Mouse (Mus musculus): ENCODE measurements around the gene Ankmy1. TPM values are rescaled to one million over a fixed set of nuclear protein-coding genes. Genes with fewer than 3 reads are reported as not detected.

Gene Ankmy1
- polyA plus RNA-seq, 1 experiment from 2014 or later: 0.55 TPM

DNA sequence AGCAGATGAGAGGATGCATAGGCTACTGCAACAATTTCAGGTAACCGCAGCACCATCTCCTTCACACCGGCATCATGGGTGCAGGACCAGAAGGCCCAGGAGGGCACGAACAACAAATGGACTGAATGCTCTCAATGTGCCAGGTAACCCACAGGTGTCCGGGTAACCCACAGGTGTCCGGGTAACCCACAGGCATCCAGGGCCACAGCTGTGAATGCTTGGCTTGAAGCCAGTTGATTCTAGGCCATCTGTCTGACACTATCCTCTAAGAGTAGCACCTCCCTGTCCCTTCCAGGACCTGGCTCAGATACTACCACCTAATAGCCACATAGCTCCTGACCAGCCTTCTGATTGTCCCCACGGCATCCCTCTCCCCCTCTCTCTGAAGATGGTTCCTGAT lies 20.7 kb downstream of the Ankmy1 start:
- H3K36me3 ChIP-seq (ENCODE audit: control insufficient read depth, insufficient read depth, low read length): no peaks in the 10 kb centered on the region
- no peaks in the 10 kb centered on the region for H3K9me3 ChIP-seq (ENCODE audit: control insufficient read depth, low read length)
- no peak for ATAC-seq
- H3K4me3 ChIP-seq (ENCODE audit: low read length): no peak overlapping the region
- no peaks in the 10 kb centered on the region for H3K27me3 ChIP-seq (replicated peaks; ENCODE audit: control insufficient read depth, insufficient read depth, low read length)
- WGBS: 77% methylated on average over 6 of the region's 6 CpGs
- H3K4me2 ChIP-seq (ENCODE audit: low read length): no peak overlapping the region
- no peak overlapping the region for H3K9ac ChIP-seq (ENCODE audit: low read depth, low read length)
- no peak overlapping the region for H3K27ac ChIP-seq (ENCODE audit: low read depth, low read length)
- no peaks in the 10 kb centered on the region for H3K4me1 ChIP-seq (ENCODE audit: control insufficient read depth, insufficient read depth, low read depth, low read length)

DNA sequence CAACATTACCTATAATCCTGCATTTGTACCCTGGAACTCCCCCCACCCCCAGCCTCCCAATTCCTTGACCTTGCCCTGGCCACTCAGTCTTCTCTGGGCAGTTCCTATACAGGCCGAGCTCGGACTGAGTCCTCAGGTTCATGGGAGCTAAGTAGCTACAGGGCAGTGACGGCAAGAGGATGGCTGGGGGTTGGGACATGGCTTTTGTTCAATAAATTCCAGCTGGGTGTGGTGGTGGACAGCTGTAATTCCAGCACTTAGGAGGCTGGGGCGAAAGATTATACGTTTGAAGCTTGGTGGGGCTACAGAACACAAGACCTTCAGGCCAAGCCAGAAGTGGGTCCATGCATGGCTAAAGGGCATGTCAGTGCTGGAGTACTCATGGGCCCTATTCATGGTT lies 22.6 kb downstream of the Ankmy1 start:
- H3K36me3 ChIP-seq (ENCODE audit: control insufficient read depth, insufficient read depth, low read length): no peaks in the 10 kb centered on the region
- no peak overlapping the region for H3K4me3 ChIP-seq (ENCODE audit: low read length)
- ATAC-seq: no peak
- no peak overlapping the region for H3K4me2 ChIP-seq (ENCODE audit: low read length)
- H3K9me3 ChIP-seq (ENCODE audit: control insufficient read depth, low read length): no peaks in the 10 kb centered on the region
- H3K9ac ChIP-seq (ENCODE audit: low read depth, low read length): no peak overlapping the region
- 79% methylated on average over 5 of the region's 5 CpGs for WGBS
- no peaks in the 10 kb centered on the region for H3K27me3 ChIP-seq (replicated peaks; ENCODE audit: control insufficient read depth, insufficient read depth, low read length)
- no peaks in the 10 kb centered on the region for H3K4me1 ChIP-seq (ENCODE audit: control insufficient read depth, insufficient read depth, low read depth, low read length)
- H3K27ac ChIP-seq (ENCODE audit: low read depth, low read length): no peak overlapping the region

DNA sequence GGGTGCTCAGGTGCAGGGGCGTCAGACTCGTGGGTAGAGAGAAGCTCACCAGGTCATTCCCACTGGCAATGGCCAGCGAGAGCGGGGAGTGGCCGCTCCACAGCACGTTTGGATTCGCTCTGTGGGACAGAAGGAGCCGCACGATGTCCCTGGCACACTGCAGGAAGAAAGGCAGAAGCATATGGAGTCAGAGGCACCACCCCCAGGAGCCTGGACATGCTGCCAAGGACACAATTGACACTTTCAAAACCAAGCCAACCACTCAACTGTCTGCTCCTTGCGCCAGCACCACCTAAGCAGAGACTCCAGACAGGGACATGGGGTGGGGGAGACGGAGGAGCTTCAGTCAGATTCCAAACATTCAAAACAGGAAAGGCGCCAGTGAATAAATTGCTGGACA lies 23.4 kb downstream of the Ankmy1 start:
- Histone ChIP-seq H3K4me2 (ENCODE audit: low read length) (no peak overlapping the region), H3K27ac (ENCODE audit: low read depth, low read length) (no peak overlapping the region), H3K36me3 (ENCODE audit: control insufficient read depth, insufficient read depth, low read length) (no peaks in the 10 kb centered on the region), H3K4me1 (ENCODE audit: control insufficient read depth, insufficient read depth, low read depth, low read length) (no peaks in the 10 kb centered on the region), H3K4me3 (ENCODE audit: low read length) (no peak overlapping the region), H3K27me3 (replicated peaks; ENCODE audit: control insufficient read depth, insufficient read depth, low read length) (no peaks in the 10 kb centered on the region), H3K9ac (ENCODE audit: low read depth, low read length) (no peak overlapping the region), H3K9me3 (ENCODE audit: control insufficient read depth, low read length) (no peaks in the 10 kb centered on the region)
- 71% methylated on average over 12 of the region's 12 CpGs for WGBS
- 0 out of 2 replicates have a peak, but pooled peaks have one; percentile 37 for ATAC-seq

DNA sequence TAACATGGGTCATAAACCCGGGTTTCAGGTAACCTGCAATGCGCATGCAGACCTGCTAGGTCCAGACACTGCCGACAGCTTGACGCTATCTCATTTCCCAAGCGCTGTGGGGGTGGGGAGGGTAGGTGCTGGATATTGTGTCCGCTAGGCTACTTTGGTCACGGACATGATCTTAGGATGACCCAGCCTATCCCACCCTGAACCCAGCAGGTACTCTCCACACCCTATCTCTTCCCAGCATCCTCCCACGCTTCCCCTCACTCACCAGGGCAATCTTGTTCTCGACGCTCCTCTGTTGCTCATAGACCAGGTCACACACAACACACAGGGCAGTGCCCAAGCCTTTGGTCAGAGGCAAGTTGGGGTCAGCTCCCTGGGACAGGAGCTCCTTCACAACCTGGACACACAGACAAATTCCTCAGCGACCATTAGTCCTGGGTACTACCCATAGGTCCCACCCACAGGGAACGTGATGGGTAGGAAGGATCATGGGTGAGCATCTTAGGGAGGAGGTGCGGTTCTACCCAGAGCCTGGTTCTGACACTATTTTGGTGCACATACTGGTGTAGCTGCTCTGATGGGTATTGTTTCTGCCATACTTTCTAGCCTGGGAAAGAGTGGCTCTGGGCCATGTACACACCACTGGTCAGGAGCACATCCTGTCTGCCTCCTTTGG lies 24.5 kb downstream of the Ankmy1 start:
- no peak for ATAC-seq
- Histone ChIP-seq H3K4me3 (ENCODE audit: low read length) (no peak overlapping the region), H3K9ac (ENCODE audit: low read depth, low read length) (no peak overlapping the region), H3K4me1 (ENCODE audit: control insufficient read depth, insufficient read depth, low read depth, low read length) (no peaks in the 10 kb centered on the region), H3K9me3 (ENCODE audit: control insufficient read depth, low read length) (no peaks in the 10 kb centered on the region), H3K27me3 (replicated peaks; ENCODE audit: control insufficient read depth, insufficient read depth, low read length) (no peaks in the 10 kb centered on the region), H3K4me2 (ENCODE audit: low read length) (no peak overlapping the region), H3K36me3 (ENCODE audit: control insufficient read depth, insufficient read depth, low read length) (no peaks in the 10 kb centered on the region), H3K27ac (ENCODE audit: low read depth, low read length) (no peak overlapping the region)
- WGBS: 87% methylated on average over 13 of the region's 13 CpGs

DNA sequence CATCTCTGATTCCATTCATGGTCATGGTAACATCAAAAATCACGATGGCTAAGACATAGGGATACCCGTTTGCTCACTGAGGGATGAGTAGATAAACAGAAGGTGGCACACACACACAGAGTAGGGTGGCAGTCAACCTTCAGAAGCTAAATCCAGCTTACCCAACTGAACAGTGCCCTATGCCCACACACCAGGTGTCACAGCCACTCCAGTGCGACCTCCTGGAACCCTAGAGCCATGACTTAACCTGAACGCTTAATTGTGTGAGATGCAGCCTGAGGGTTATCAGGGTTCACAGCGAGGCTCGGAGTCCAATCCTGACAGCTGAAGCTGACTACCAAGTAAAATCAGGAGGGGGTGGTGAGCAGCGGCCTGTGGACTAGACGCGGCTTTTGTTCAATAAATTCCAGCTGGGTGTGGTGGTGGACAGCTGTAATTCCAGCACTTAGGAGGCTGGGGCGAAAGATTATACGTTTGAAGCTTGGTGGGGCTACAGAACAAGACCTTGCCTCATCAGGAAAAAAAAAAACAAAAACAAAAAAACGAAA lies 25.2 kb downstream of the Ankmy1 start:
- ATAC-seq: no peak
- H3K27me3 ChIP-seq (replicated peaks; ENCODE audit: control insufficient read depth, insufficient read depth, low read length): no peaks in the 10 kb centered on the region
- H3K9me3 ChIP-seq (ENCODE audit: control insufficient read depth, low read length): no peaks in the 10 kb centered on the region
- H3K4me1 ChIP-seq (ENCODE audit: control insufficient read depth, insufficient read depth, low read depth, low read length): no peaks in the 10 kb centered on the region
- no peaks in the 10 kb centered on the region for H3K36me3 ChIP-seq (ENCODE audit: control insufficient read depth, insufficient read depth, low read length)
- no peak overlapping the region for H3K4me3 ChIP-seq (ENCODE audit: low read length)
- H3K27ac ChIP-seq (ENCODE audit: low read depth, low read length): no peak overlapping the region
- no peak overlapping the region for H3K9ac ChIP-seq (ENCODE audit: low read depth, low read length)
- H3K4me2 ChIP-seq (ENCODE audit: low read length): no peak overlapping the region
- WGBS: 72% methylated on average over 12 of the region's 12 CpGs

DNA sequence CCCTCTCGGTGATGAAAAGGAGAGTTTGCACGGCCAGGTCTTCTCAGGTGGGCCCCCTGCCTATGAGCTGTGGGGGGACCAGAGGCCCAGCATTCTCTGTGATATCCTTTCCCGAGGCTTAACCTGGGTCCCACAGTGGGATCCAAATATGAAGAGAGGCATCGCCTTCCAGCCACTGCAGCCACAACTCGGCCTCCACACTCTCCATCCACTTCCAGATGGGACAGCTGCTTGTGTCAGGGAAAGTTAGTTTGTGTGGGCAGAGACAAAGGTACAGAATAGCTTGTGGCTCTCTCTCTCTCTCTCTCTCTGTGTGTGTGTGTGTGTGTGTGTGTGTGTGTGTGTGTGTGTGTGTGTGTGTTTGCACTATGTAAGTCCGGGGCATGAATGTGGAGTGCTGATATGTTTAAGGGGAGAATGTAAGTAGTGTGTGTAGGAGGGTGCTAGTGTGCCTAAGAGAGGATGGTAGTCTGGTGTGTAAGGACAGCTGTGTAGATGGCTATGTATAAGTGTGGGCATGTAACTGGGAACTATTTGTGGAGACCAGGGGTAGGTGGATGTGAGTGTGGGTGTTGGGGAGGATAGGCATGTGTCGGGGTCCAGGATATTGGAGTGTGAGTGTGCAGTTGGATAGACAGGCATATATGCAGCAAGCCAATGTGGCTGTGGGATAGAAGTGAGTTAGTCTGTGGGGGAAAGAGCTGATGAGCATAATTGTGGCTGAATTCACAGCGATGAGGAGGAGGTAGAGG lies 27.2 kb downstream of the Ankmy1 start:
- H3K27ac ChIP-seq (ENCODE audit: low read depth, low read length): no peak overlapping the region
- no peaks in the 10 kb centered on the region for H3K9me3 ChIP-seq (ENCODE audit: control insufficient read depth, low read length)
- no peak for ATAC-seq
- H3K27me3 ChIP-seq (replicated peaks; ENCODE audit: control insufficient read depth, insufficient read depth, low read length): no peaks in the 10 kb centered on the region
- WGBS: 87% methylated on average over 8 of the region's 8 CpGs
- H3K4me2 ChIP-seq (ENCODE audit: low read length): no peak overlapping the region
- no peak overlapping the region for H3K9ac ChIP-seq (ENCODE audit: low read depth, low read length)
- H3K4me1 ChIP-seq (ENCODE audit: control insufficient read depth, insufficient read depth, low read depth, low read length): no peaks in the 10 kb centered on the region
- H3K4me3 ChIP-seq (ENCODE audit: low read length): no peak overlapping the region
- no peaks in the 10 kb centered on the region for H3K36me3 ChIP-seq (ENCODE audit: control insufficient read depth, insufficient read depth, low read length)

DNA sequence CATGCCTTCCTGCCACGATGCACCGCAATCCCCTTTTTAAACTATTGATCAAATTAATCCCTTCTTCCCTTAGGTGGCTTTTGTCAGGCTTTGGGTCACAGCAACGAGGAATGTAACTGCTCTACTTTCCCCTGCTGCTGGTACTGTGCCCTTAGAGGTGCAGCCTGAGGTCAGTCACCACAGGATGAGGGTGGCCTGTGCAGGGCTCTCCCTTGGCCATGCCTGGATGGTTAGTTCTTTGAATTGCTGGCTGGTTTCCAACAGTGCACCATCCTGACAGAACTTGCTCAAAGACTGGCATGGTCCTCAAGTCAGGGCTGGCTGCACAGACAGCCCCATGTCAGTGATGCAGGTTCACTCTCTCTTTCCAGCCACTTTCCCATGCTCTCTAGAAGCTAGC lies 28.7 kb downstream of the Ankmy1 start:
- Histone ChIP-seq H3K27ac (ENCODE audit: low read depth, low read length) (no peak overlapping the region), H3K27me3 (replicated peaks; ENCODE audit: control insufficient read depth, insufficient read depth, low read length) (no peaks in the 10 kb centered on the region), H3K4me3 (ENCODE audit: low read length) (no peak overlapping the region), H3K36me3 (ENCODE audit: control insufficient read depth, insufficient read depth, low read length) (no peaks in the 10 kb centered on the region), H3K9me3 (ENCODE audit: control insufficient read depth, low read length) (no peaks in the 10 kb centered on the region), H3K4me2 (ENCODE audit: low read length) (no peak overlapping the region), H3K4me1 (ENCODE audit: control insufficient read depth, insufficient read depth, low read depth, low read length) (no peaks in the 10 kb centered on the region), H3K9ac (ENCODE audit: low read depth, low read length) (no peak overlapping the region)
- ATAC-seq: no peak
- 71% methylated on average over 3 of the region's 3 CpGs for WGBS

DNA sequence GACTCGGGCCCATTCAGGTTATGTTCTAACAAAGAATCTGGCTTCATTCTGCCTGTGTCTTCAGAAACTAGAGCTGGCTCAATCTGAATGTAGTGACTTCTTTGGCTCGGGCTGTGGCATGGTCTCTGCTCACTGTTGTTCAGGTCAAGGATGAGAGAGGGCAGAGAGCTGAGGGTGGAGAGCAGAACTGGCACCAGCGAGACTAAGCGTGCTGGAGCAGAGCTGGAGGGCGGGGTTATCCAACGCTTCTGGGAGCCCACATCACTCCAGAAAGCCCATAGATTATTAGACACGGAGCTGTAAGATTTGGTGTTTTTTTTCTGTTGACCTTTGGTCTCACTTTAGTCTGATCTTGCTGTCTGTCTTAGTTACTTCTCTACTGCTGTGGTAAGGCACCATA lies 30.0 kb downstream of the Ankmy1 start:
- 86% methylated on average over 7 of the region's 7 CpGs for WGBS
- no peak overlapping the region for H3K4me2 ChIP-seq (ENCODE audit: low read length)

DNA sequence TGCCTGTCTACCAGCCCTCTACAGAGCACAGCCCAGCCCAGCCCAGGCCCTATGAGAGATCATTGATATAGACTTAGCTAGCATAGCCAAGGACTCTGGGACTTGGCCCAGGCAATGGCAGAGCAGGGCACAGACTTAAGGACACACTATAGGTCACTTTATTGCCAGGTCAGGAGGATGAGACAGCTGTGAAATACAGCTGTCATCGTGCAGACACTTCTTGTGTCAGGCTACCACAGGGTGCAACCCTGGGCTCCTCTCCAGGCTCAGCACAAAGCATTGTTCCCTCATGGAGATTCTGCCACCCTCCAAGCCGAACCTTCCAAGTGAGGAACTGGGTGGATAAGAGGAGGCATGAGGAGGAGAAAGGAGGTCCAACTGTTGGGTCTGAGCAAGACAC lies 32.7 kb downstream of the Ankmy1 start:
- no peaks in the 10 kb centered on the region for H3K4me1 ChIP-seq (ENCODE audit: control insufficient read depth, insufficient read depth, low read depth, low read length)
- H3K9ac ChIP-seq (ENCODE audit: low read depth, low read length): no peak overlapping the region
- no peak overlapping the region for H3K27ac ChIP-seq (ENCODE audit: low read depth, low read length)
- no peak for ATAC-seq
- no peak overlapping the region for H3K4me3 ChIP-seq (ENCODE audit: low read length)
- H3K36me3 ChIP-seq (ENCODE audit: control insufficient read depth, insufficient read depth, low read length): no peaks in the 10 kb centered on the region
- no peak overlapping the region for H3K4me2 ChIP-seq (ENCODE audit: low read length)
- no peaks in the 10 kb centered on the region for H3K9me3 ChIP-seq (ENCODE audit: control insufficient read depth, low read length)
- WGBS: 84% methylated on average over 2 of the region's 2 CpGs
- no peaks in the 10 kb centered on the region for H3K27me3 ChIP-seq (replicated peaks; ENCODE audit: control insufficient read depth, insufficient read depth, low read length)

More for the DNA sequence above, 30.0 kb downstream of the Ankmy1 start:
- Histone ChIP-seq H3K4me1 (ENCODE audit: control insufficient read depth, insufficient read depth, low read depth, low read length) (no peaks in the 10 kb centered on the region), H3K9me3 (ENCODE audit: control insufficient read depth, low read length) (no peaks in the 10 kb centered on the region), H3K27ac (ENCODE audit: low read depth, low read length) (no peak overlapping the region), H3K27me3 (replicated peaks; ENCODE audit: control insufficient read depth, insufficient read depth, low read length) (no peaks in the 10 kb centered on the region), H3K36me3 (ENCODE audit: control insufficient read depth, insufficient read depth, low read length) (no peaks in the 10 kb centered on the region), H3K9ac (ENCODE audit: low read depth, low read length) (no peak overlapping the region), H3K4me3 (ENCODE audit: low read length) (no peak overlapping the region)
- ATAC-seq: no peak

Data from hindbrain, embryonic 16.5 days (tissue).